Mouse (Mus musculus): ENCODE measurements around the gene Notch2. TPM values are rescaled to one million over a fixed set of nuclear protein-coding genes. Genes with fewer than 3 reads are reported as not detected.
A peak's percentile ranks its signal among the peaks of the same experiment; 100 is the strongest.
"Not testable (repeated sequence)": the region's sequence is repeated elsewhere in the genome, so short reads cannot be mapped to it uniquely, and the experiment has no call there.

The Notch2 gene
- polyA plus RNA-seq, 1 experiment from 2014 or later, result 42.7 TPM

DNA sequence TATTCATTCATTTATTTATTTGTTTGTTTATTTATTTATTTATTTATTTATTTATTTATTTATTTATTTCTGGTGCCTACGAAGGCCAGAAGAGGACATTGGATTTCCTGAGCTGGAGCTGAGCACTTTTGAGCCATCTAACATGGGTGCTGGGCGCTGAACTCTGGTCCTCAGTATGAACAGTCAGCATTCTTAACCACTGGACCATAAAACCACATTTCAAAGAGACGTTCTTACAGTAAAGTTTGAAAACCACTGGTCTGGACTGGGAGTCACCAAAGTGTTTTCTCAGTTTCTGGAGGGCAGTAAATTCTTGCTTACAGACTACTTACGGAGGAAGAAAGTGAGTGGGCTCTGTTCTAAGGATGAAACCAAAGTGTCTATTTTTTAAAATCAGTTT is 97.3 kb downstream of the Notch2 start:
- 74% methylated on average over 4 of the region's 4 CpGs for WGBS
- H3K9me3 ChIP-seq (ENCODE audit: control insufficient read depth, low read length), result no peaks in the 10 kb centered on the region
- H3K4me2 ChIP-seq (replicated peaks; ENCODE audit: low read depth, low read length), result no peak overlapping the region
- no peak overlapping the region for H3K9ac ChIP-seq (ENCODE audit: low read depth, low read length)
- ATAC-seq (ENCODE audit: low FRiP score, low TSS enrichment), result no peak
- no peaks in the 10 kb centered on the region for H3K27me3 ChIP-seq (ENCODE audit: control insufficient read depth, insufficient read depth, low read length)
- H3K4me1 ChIP-seq (ENCODE audit: control insufficient read depth, insufficient read depth, low read length), result no peaks in the 10 kb centered on the region
- peaks cover 79% of the 10 kb centered on the region for H3K36me3 ChIP-seq (ENCODE audit: control insufficient read depth, insufficient read depth, low read length)
- H3K4me3 ChIP-seq (ENCODE audit: low read length), result no peak overlapping the region
- H3K27ac ChIP-seq (ENCODE audit: low read depth, low read length), result no peak overlapping the region

DNA sequence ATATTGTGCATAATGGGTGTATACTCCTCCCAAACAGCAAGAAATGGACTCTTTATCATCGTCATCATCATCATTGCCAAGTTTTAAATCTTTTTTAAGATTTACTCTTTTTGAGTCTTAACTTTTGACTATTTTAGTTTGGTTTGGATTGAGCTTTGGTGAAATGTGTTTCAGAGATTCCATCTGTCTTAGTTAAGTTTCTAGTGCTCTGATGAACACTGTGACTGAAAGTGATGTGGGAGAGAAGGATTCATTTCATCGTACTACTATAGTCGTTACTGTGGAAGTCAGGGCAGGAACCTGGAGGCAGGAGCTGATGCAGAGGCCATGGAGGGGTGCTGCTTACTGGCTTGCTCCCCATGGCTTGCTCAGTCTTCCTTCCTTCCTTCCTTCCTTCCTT is 104.9 kb downstream of the Notch2 start:
- ATAC-seq (ENCODE audit: low FRiP score, low TSS enrichment), result no peak
- 85% methylated on average over 3 of the region's 3 CpGs for WGBS
- no peak overlapping the region for H3K27ac ChIP-seq (ENCODE audit: low read depth, low read length)

DNA sequence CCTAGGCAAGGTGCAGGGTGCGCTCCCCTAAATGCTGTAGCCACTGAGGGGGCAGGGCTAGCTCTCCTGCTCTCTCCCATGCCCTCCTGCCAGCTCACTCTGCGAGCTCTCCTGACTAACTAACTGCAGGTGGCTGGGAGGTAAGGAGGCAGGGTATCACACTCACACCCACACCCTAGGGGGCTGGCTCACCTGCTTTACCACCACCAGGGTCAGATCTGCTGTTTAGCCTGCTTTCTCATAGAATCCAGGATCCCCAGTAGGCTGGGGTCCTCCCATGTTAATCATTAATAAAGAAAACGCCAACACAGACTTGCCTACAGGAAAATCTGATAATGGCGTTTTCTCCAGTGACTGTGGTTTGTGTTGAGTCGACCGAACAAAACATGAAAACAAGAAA is 106.0 kb downstream of the Notch2 start:
- peaks cover 4% of the 10 kb centered on the region; the same call in 1 of the 2 replicates for H3K4me1 ChIP-seq (ENCODE audit: control insufficient read depth, insufficient read depth, low read length)
- H3K4me3 ChIP-seq (ENCODE audit: low read length), result no peak overlapping the region
- H3K4me2 ChIP-seq (replicated peaks; ENCODE audit: low read depth, low read length), result no peak overlapping the region
- H3K27me3 ChIP-seq (ENCODE audit: control insufficient read depth, insufficient read depth, low read length), result no peaks in the 10 kb centered on the region
- H3K27ac ChIP-seq (ENCODE audit: low read depth, low read length), result peak overlapping the region; percentile 63; the same call in 1 of the 2 replicates
- H3K9me3 ChIP-seq (ENCODE audit: control insufficient read depth, low read length), result no peaks in the 10 kb centered on the region
- H3K9ac ChIP-seq (ENCODE audit: low read depth, low read length), result no peak overlapping the region
- 75% methylated on average over 6 of the region's 6 CpGs for WGBS
- ATAC-seq (ENCODE audit: low FRiP score, low TSS enrichment), result peak; percentile 81
- H3K36me3 ChIP-seq (ENCODE audit: control insufficient read depth, insufficient read depth, low read length), result peaks cover 85% of the 10 kb centered on the region

More for the DNA sequence above, 104.9 kb downstream of the Notch2 start:
- H3K4me1 ChIP-seq (ENCODE audit: control insufficient read depth, insufficient read depth, low read length), result peaks cover 4% of the 10 kb centered on the region; the same call in 1 of the 2 replicates
- H3K36me3 ChIP-seq (ENCODE audit: control insufficient read depth, insufficient read depth, low read length), result peaks cover 84% of the 10 kb centered on the region
- H3K4me2 ChIP-seq (replicated peaks; ENCODE audit: low read depth, low read length), result no peak overlapping the region
- no peaks in the 10 kb centered on the region for H3K27me3 ChIP-seq (ENCODE audit: control insufficient read depth, insufficient read depth, low read length)
- H3K9me3 ChIP-seq (ENCODE audit: control insufficient read depth, low read length), result no peaks in the 10 kb centered on the region
- H3K9ac ChIP-seq (ENCODE audit: low read depth, low read length), result no peak overlapping the region
- no peak overlapping the region for H3K4me3 ChIP-seq (ENCODE audit: low read length)

DNA sequence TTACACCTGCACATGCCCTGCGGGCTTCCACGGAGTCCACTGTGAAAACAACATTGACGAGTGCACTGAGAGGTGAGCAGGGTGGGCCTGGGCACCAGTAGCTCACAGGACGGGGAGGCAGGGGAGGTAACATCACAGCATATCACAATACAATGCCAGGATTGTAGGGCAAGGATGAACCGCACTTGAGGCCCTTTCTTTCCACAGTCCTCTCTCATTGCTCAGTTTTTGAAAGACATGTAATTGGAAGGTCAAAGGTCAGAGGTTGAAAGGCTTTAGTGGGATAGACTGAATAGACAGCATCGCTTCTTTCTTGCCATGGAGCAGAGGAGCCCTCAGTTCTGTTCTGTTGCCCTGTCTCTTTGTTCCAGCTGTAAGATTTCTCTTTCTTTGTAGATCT is 107.6 kb downstream of the Notch2 start:
- WGBS, result 65% methylated on average over 6 of the region's 6 CpGs
- Histone ChIP-seq H3K27ac (ENCODE audit: low read depth, low read length) (no peak overlapping the region), H3K9me3 (ENCODE audit: control insufficient read depth, low read length) (no peaks in the 10 kb centered on the region), H3K27me3 (ENCODE audit: control insufficient read depth, insufficient read depth, low read length) (no peaks in the 10 kb centered on the region), H3K36me3 (ENCODE audit: control insufficient read depth, insufficient read depth, low read length) (peaks cover 84% of the 10 kb centered on the region), H3K4me3 (ENCODE audit: low read length) (no peak overlapping the region), H3K4me2 (replicated peaks; ENCODE audit: low read depth, low read length) (no peak overlapping the region), H3K9ac (ENCODE audit: low read depth, low read length) (no peak overlapping the region), H3K4me1 (ENCODE audit: control insufficient read depth, insufficient read depth, low read length) (peaks cover 4% of the 10 kb centered on the region; the same call in 1 of the 2 replicates)
- no peak for ATAC-seq (ENCODE audit: low FRiP score, low TSS enrichment)

DNA sequence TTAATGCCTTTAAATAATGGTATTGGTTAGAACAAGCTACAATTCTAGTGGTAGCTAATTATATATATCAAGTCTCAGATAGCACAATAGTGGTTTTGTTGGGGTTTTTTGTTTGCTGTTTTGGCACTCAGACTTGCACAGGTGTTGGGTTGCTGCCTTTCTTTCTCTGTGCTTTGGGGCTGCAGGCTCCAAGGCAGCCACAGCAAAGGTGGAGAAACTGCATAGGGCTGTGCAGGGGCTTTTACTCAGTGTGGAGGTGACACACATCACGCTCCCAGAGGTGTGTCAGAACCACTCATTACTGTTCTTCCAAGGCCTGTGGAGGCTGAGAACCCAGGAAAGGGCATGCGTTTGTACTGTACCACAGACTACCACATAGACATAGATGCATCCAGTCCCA is 114.4 kb downstream of the Notch2 start:
- Histone ChIP-seq H3K4me2 (replicated peaks; ENCODE audit: low read depth, low read length) (no peak overlapping the region), H3K9me3 (ENCODE audit: control insufficient read depth, low read length) (no peaks in the 10 kb centered on the region), H3K9ac (ENCODE audit: low read depth, low read length) (no peak overlapping the region), H3K4me1 (ENCODE audit: control insufficient read depth, insufficient read depth, low read length) (no peaks in the 10 kb centered on the region), H3K4me3 (ENCODE audit: low read length) (no peak overlapping the region), H3K27ac (ENCODE audit: low read depth, low read length) (no peak overlapping the region), H3K27me3 (ENCODE audit: control insufficient read depth, insufficient read depth, low read length) (no peaks in the 10 kb centered on the region), H3K36me3 (ENCODE audit: control insufficient read depth, insufficient read depth, low read length) (peaks cover 85% of the 10 kb centered on the region)
- WGBS, result 100% methylated on average over 2 of the region's 2 CpGs
- ATAC-seq (ENCODE audit: low FRiP score, low TSS enrichment), result no peak

DNA sequence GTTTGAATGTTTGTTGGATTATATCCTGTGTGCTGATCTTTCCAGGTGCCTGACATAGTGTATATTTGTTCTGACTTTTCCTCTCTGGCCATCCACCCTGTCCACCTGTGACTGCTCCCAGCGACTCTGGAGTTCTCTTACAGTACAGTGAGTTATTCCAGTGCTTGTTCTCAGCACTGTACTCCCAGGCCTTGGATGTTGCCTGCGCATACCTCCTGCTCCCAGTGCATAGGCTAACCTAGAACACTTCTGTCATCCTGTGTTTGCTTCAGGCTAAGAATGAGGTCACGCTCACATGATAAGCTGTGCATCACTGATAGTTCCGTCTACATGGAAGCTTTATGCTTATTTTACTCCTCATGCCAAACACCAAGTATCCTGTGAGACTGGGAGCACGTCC is 115.4 kb downstream of the Notch2 start:
- H3K4me3 ChIP-seq (ENCODE audit: low read length), result no peak overlapping the region
- no peak overlapping the region for H3K9ac ChIP-seq (ENCODE audit: low read depth, low read length)
- H3K36me3 ChIP-seq (ENCODE audit: control insufficient read depth, insufficient read depth, low read length), result peaks cover 82% of the 10 kb centered on the region
- no peak for ATAC-seq (ENCODE audit: low FRiP score, low TSS enrichment)
- H3K9me3 ChIP-seq (ENCODE audit: control insufficient read depth, low read length), result no peaks in the 10 kb centered on the region
- H3K27me3 ChIP-seq (ENCODE audit: control insufficient read depth, insufficient read depth, low read length), result no peaks in the 10 kb centered on the region
- H3K27ac ChIP-seq (ENCODE audit: low read depth, low read length), result no peak overlapping the region
- no peaks in the 10 kb centered on the region for H3K4me1 ChIP-seq (ENCODE audit: control insufficient read depth, insufficient read depth, low read length)
- no peak overlapping the region for H3K4me2 ChIP-seq (replicated peaks; ENCODE audit: low read depth, low read length)
- WGBS, result 89% methylated on average over 5 of the region's 5 CpGs

DNA sequence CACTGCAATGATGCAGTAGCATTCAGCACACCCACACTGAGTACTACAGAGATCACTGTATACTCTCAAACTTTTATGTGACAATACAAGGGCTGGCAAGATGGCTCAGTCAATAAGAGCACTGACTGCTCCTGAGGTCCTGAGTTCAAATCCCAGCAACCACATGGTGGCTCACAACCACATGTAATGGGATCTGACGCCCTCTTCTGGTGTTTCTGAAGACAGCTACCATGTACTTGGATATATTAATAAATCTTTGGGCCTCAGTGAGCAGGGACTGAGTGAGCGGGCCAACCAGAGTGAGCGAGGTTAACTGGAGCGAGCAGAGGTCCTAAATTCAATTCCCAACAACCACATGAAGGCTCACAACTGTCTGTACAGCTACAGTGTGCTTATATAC is 118.8 kb downstream of the Notch2 start:
- not testable (repeated sequence) for H3K27ac ChIP-seq (ENCODE audit: low read depth, low read length); H3K4me3 ChIP-seq (ENCODE audit: low read length); H3K4me1 ChIP-seq (ENCODE audit: control insufficient read depth, insufficient read depth, low read length); H3K9ac ChIP-seq (ENCODE audit: low read depth, low read length); H3K9me3 ChIP-seq (ENCODE audit: control insufficient read depth, low read length); H3K27me3 ChIP-seq (ENCODE audit: control insufficient read depth, insufficient read depth, low read length); ATAC-seq (ENCODE audit: low FRiP score, low TSS enrichment); H3K4me2 ChIP-seq (replicated peaks; ENCODE audit: low read depth, low read length)
- WGBS, result 85% methylated on average over 4 of the region's 4 CpGs
- H3K36me3 ChIP-seq (ENCODE audit: control insufficient read depth, insufficient read depth, low read length), result peaks cover 85% of the 10 kb centered on the region

DNA sequence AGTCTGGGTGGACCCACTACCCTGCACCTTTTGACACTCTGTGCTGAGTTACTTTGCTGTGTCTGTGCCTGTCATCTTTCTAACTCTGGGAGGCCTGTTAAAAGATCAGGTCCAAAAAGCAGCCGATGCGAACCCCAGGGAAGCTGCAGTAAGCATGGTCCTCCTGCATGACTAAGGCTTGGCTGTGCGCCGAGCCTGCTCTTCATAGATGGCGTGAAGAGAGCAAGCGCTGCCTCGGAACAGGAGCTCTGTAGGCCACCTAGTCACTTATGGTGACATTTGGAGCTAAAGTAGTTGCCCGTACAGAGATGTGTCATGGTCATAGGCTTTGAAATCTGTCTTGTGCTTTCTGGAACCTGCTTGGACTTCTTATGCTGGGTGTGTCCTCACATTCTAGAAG is 119.3 kb downstream of the Notch2 start:
- H3K4me1 ChIP-seq (ENCODE audit: control insufficient read depth, insufficient read depth, low read length), result no peaks in the 10 kb centered on the region
- H3K9me3 ChIP-seq (ENCODE audit: control insufficient read depth, low read length), result no peaks in the 10 kb centered on the region
- no peaks in the 10 kb centered on the region for H3K27me3 ChIP-seq (ENCODE audit: control insufficient read depth, insufficient read depth, low read length)
- no peak overlapping the region for H3K27ac ChIP-seq (ENCODE audit: low read depth, low read length)
- 93% methylated on average over 8 of the region's 8 CpGs for WGBS
- ATAC-seq (ENCODE audit: low FRiP score, low TSS enrichment), result no peak
- H3K4me3 ChIP-seq (ENCODE audit: low read length), result no peak overlapping the region
- no peak overlapping the region for H3K9ac ChIP-seq (ENCODE audit: low read depth, low read length)
- peaks cover 87% of the 10 kb centered on the region for H3K36me3 ChIP-seq (ENCODE audit: control insufficient read depth, insufficient read depth, low read length)
- H3K4me2 ChIP-seq (replicated peaks; ENCODE audit: low read depth, low read length), result no peak overlapping the region

DNA sequence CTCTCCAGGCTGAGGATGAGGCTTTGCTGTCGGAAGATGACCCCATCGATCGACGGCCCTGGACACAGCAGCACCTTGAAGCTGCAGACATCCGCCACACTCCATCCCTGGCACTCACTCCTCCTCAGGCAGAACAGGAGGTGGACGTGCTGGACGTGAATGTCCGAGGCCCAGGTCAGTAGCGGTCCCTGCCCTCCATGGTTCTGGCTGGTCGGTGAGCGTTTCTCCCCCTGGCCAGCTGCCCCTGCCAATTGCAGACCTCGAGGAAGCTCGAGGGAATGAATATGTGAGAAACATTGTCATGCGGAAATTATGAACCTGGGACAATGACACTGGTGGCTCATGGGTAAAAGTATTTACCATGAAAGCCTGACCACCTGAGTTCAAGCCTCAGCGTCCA is 128.1 kb downstream of the Notch2 start:
- H3K4me3 ChIP-seq (ENCODE audit: low read length), result no peak overlapping the region
- H3K4me2 ChIP-seq (replicated peaks; ENCODE audit: low read depth, low read length), result no peak overlapping the region
- H3K9ac ChIP-seq (ENCODE audit: low read depth, low read length), result no peak overlapping the region
- ATAC-seq (ENCODE audit: low FRiP score, low TSS enrichment), result no peak
- no peak overlapping the region for H3K27ac ChIP-seq (ENCODE audit: low read depth, low read length)
- no peaks in the 10 kb centered on the region for H3K4me1 ChIP-seq (ENCODE audit: control insufficient read depth, insufficient read depth, low read length)
- peaks cover 95% of the 10 kb centered on the region for H3K36me3 ChIP-seq (ENCODE audit: control insufficient read depth, insufficient read depth, low read length)
- no peaks in the 10 kb centered on the region for H3K9me3 ChIP-seq (ENCODE audit: control insufficient read depth, low read length)
- WGBS, result 95% methylated on average over 15 of the region's 15 CpGs
- no peaks in the 10 kb centered on the region for H3K27me3 ChIP-seq (ENCODE audit: control insufficient read depth, insufficient read depth, low read length)

Data from kidney, embryonic 14.5 days (tissue).